16 mouse cellular contexts compared by ENCODE assay signal in genomic region chr15:27089155-27089554, GRCm38 (mm10).
"Had no signal": no experiment of that assay in that cellular context is flagged by ENCODE, and none has a peak within 500 bp of the region (broad histone marks: within the 10 kb centered on the region; RNA-seq: fewer than 3 reads in every experiment).

No protein-coding gene starts in this region.

- H3K36me3 ChIP-seq: midbrain, embryonic 13.5 days; neural tube, embryonic 12.5 days had no signal

- ATAC-seq: lung, postnatal 0 days; midbrain, embryonic 13.5 days had no signal

- DNase-seq: kidney, adult 11 months; kidney, adult 9 months; kidney, postnatal 36 days; layer of hippocampus, adult 9-11 months; lung, adult 2 months; lung, postnatal 36 days; right cerebral cortex, postnatal 4 days; spleen, adult 18-20 months; thymus, adult 2 months; thymus, postnatal 25 days had no signal

- H3K4me2 ChIP-seq: midbrain, embryonic 13.5 days; neural tube, embryonic 12.5 days had no signal

- H3K9ac ChIP-seq: liver, embryonic 14.5 days; midbrain, embryonic 13.5 days; neural tube, embryonic 12.5 days had no signal

- H3K4me1 ChIP-seq: midbrain, embryonic 13.5 days; neural tube, embryonic 12.5 days had no signal

- H3K27ac ChIP-seq: kidney, postnatal 0 days; liver, embryonic 14.5 days; midbrain, embryonic 13.5 days; neural tube, embryonic 12.5 days had no signal

- H3K4me3 ChIP-seq: midbrain, embryonic 13.5 days; myocyte; neural tube, embryonic 12.5 days had no signal

- H3K9me3 ChIP-seq: midbrain, embryonic 13.5 days; neural tube, embryonic 12.5 days had no signal

- H3K27me3 ChIP-seq: midbrain, embryonic 13.5 days; neural tube, embryonic 12.5 days had no signal
